Mouse (Mus musculus) fibroblast of lung, adult 2 months (primary cell): ENCODE data around the gene Cpa2.

Experiments
- DNase-seq: peaks from one replicate; pipeline ENCODE4 v3.0.0-alpha.2; 2011; ENCODE audit warnings: low read depth

Cpa2 gene

GRCm38 (mm10) chr6:30576477-30577203 is 35.3 kb downstream of the Cpa2 start:
- no peak for DNase-seq

- DNase-seq = no peak
Observed at GRCm38 (mm10) chr6:30579961-30580840, 38.8 kb downstream of the Cpa2 start.

GRCm38 (mm10) chr6:30580841-30581176 is 39.4 kb downstream of the Cpa2 start:
- no peak for DNase-seq

GRCm38 (mm10) chr6:30586886-30587442 is 45.6 kb downstream of the Cpa2 start:
- no peak for DNase-seq

GRCm38 (mm10) chr6:30589819-30590218 is 48.4 kb downstream of the Cpa2 start:
- DNase-seq = no peak

GRCm38 (mm10) chr6:30591851-30592404 is 50.5 kb downstream of the Cpa2 start:
- DNase-seq = no peak

GRCm38 (mm10) chr6:30592417-30592974 is 51.1 kb downstream of the Cpa2 start:
- DNase-seq = no peak

- DNase-seq = no peak
Observed at GRCm38 (mm10) chr6:30594364-30594763, 53.0 kb downstream of the Cpa2 start.

- DNase-seq = no peak
Observed at GRCm38 (mm10) chr6:30596230-30596898, 55.0 kb downstream of the Cpa2 start.

GRCm38 (mm10) chr6:30600033-30600432 is 58.7 kb downstream of the Cpa2 start:
- no peak for DNase-seq

GRCm38 (mm10) chr6:30600995-30601394 is 59.6 kb downstream of the Cpa2 start:
- DNase-seq = no peak

GRCm38 (mm10) chr6:30604342-30604867 is 63.0 kb downstream of the Cpa2 start:
- no peak for DNase-seq

- DNase-seq = no peak
Observed at GRCm38 (mm10) chr6:30605111-30605510, 63.7 kb downstream of the Cpa2 start.

- DNase-seq = no peak
Observed at GRCm38 (mm10) chr6:30605672-30606071, 64.3 kb downstream of the Cpa2 start.

GRCm38 (mm10) chr6:30610710-30611109 is 69.3 kb downstream of the Cpa2 start, which contains the start of gene Cpa5:
TSS of gene Cpa5 (plus strand) at chr6:30611010.
- DNase-seq = no peak

GRCm38 (mm10) chr6:30611212-30611611 is 69.8 kb downstream of the Cpa2 start:
- no peak for DNase-seq
